23 mouse cellular contexts compared by ENCODE assay signal in genomic region chr13:12129121-12129520, GRCm38 (mm10). TPM values are rescaled to one million over a fixed set of nuclear protein-coding genes. Genes with fewer than 3 reads are reported as not detected.
DNase-seq lines count a peak whose midpoint lies in the region; ATAC-seq lines count a peak whose summit lies in the region.
"Had no signal": no experiment of that assay in that cellular context is flagged by ENCODE, and none has a peak within 500 bp of the region (broad histone marks: within the 10 kb centered on the region; RNA-seq: fewer than 3 reads in every experiment).

No protein-coding gene starts in this region.

- no peak overlapping the region for H3K4me2 ChIP-seq in heart, embryonic 14.5 days (ENCODE audit: low read length)
- H3K4me2 ChIP-seq: embryonic facial prominence, embryonic 12.5 days; forebrain, embryonic 15.5 days; hindbrain, embryonic 12.5 days had no signal

- DNase-seq in heart, adult 18-20 months = peak; percentile 35 to 73
- no peak for DNase-seq in heart, postnatal 25 days (ENCODE audit: low spot score)
- no peak for DNase-seq in heart, embryonic 10.5 days (ENCODE audit: low spot score)
- peak; percentile 25 for DNase-seq in heart, postnatal 4 days
- DNase-seq in layer of hippocampus, postnatal 36 days = no peak
- no peak for DNase-seq in frontal cortex, postnatal 36 days (ENCODE audit: low spot score in 2 of 2)
- no peak for DNase-seq in yolk sac, embryonic 10.5 days (ENCODE audit: low spot score)
- DNase-seq: adrenal gland, adult 8-10 months; adrenal gland, postnatal 36 days; cerebellum, adult 11 months; cerebellum, adult 8-10 months; cerebellum, postnatal 14 days; embryo, embryonic 11 days; gastrocnemius, postnatal 10 days; kidney, adult 9 months had no signal

- no peaks in the 10 kb centered on the region for H3K9me3 ChIP-seq in heart, embryonic 10.5 days
- H3K9me3 ChIP-seq in heart, embryonic 14.5 days (ENCODE audit: control insufficient read depth, low read length) = no peaks in the 10 kb centered on the region
- H3K9me3 ChIP-seq: embryonic facial prominence, embryonic 12.5 days; forebrain, embryonic 15.5 days; hindbrain, embryonic 12.5 days had no signal

- peak overlapping the region; percentile 82 for H3K27ac ChIP-seq in heart, embryonic 10.5 days
- H3K27ac ChIP-seq in heart, embryonic 14.5 days (replicated peaks in 1 of 2; ENCODE audit: control insufficient read depth in 1 of 2, insufficient read depth in 1 of 2, low read depth in 2 of 2, low read length in 2 of 2) = peak overlapping the region; percentile 63 to 86
- H3K27ac ChIP-seq: embryonic facial prominence, embryonic 12.5 days; forebrain, embryonic 15.5 days; hindbrain, embryonic 12.5 days had no signal

- H3K27me3 ChIP-seq in heart, embryonic 10.5 days (ENCODE audit: insufficient read depth, poor library complexity, severe bottlenecking) = no peaks in the 10 kb centered on the region
- H3K27me3 ChIP-seq in heart, embryonic 14.5 days (ENCODE audit: control insufficient read depth, insufficient read depth, low read length) = no peaks in the 10 kb centered on the region
- H3K27me3 ChIP-seq: embryonic facial prominence, embryonic 12.5 days; forebrain, embryonic 15.5 days; hindbrain, embryonic 12.5 days had no signal

- no peak overlapping the region for H3K9ac ChIP-seq in heart, embryonic 14.5 days (ENCODE audit: low read length)
- H3K9ac ChIP-seq: embryonic facial prominence, embryonic 12.5 days; forebrain, embryonic 15.5 days; hindbrain, embryonic 12.5 days had no signal

- no peaks in the 10 kb centered on the region for H3K36me3 ChIP-seq in heart, embryonic 10.5 days
- no peaks in the 10 kb centered on the region for H3K36me3 ChIP-seq in heart, embryonic 14.5 days (ENCODE audit: control insufficient read depth, insufficient read depth, low read length)
- H3K36me3 ChIP-seq: embryonic facial prominence, embryonic 12.5 days; forebrain, embryonic 15.5 days; hindbrain, embryonic 12.5 days had no signal

- WGBS in heart, embryonic 10.5 days = 43% methylated on average over 1 of the region's 1 CpGs
- 19% methylated on average over 1 of the region's 1 CpGs for WGBS in heart, embryonic 14.5 days

- peaks cover 63% of the 10 kb centered on the region for H3K4me1 ChIP-seq in heart, embryonic 10.5 days
- H3K4me1 ChIP-seq in heart, embryonic 14.5 days (ENCODE audit: control insufficient read depth in 2 of 2, insufficient read depth in 2 of 2, low read length in 2 of 2) = peaks cover 33 to 73% of the 10 kb centered on the region in 2 experiments
- H3K4me1 ChIP-seq: embryonic facial prominence, embryonic 12.5 days; forebrain, embryonic 15.5 days had no signal

- no peak overlapping the region for H3K4me3 ChIP-seq in heart, embryonic 10.5 days
- H3K4me3 ChIP-seq in heart, embryonic 14.5 days (ENCODE audit: control insufficient read depth in 1 of 2, insufficient read depth in 1 of 2, low read depth in 1 of 2, low read length in 2 of 2) = no peak overlapping the region
- H3K4me3 ChIP-seq: embryonic facial prominence, embryonic 12.5 days; forebrain, embryonic 15.5 days; hindbrain, embryonic 12.5 days had no signal

- intact Hi-C loops in heart, postnatal 25 days (cut with DNase I) = no loop called here

- no peak for ATAC-seq in heart, embryonic 14.5 days (ENCODE audit: insufficient number of reproducible peaks, insufficient read depth, low FRiP score, low read depth)
- ATAC-seq: forebrain, embryonic 15.5 days; hindbrain, embryonic 16.5 days; inflammation-experienced regulatory T-cells, adult 6 months; intestine, postnatal 0 days had no signal

RNA-seq across cellular contexts. Expression of gene Ryr2, which starts 22.4 kb away (rescaled TPM):
- 1,000 to 10,000 TPM in 1 of 2 experiments, 100 to 1,000 TPM in 1; 887 to 1,008 TPM for total RNA-seq in heart, adult 18-20 months (2021)
- total RNA-seq in heart, postnatal 25 days (2021) = 1,000 to 10,000 TPM in 1 of 2 experiments, 100 to 1,000 TPM in 1; 936 to 1,019 TPM
- polyA plus RNA-seq in heart, embryonic 10.5 days (2016; fragmentation: Nextera tagmentation; extraction: Ambion mirVana) = 22.0 and 31.5 TPM in 2 replicates
- 64.8 and 69.1 TPM in 2 replicates for polyA plus RNA-seq in heart, embryonic 14.5 days (2014; fragmentation: Nextera tagmentation; extraction: Ambion mirVana)
- 100 to 1,000 TPM; 710 to 754 TPM for total RNA-seq in heart, postnatal 4 days (2021)
- 100 to 1,000 TPM; 237 to 265 TPM for total RNA-seq in layer of hippocampus, postnatal 36 days (2021)
- total RNA-seq: common myeloid progenitor, adult 5-6 weeks had no signal
- polyA plus RNA-seq: inflammation-experienced regulatory T-cells, adult 6 months had no signal

Comparison
In these comparisons a context has a peak if more than half of its experiments do, and no peak if none do; other contexts are left out.
1. DNase-seq: peak in heart, adult 18-20 months (2 of 2) and heart, postnatal 4 days (single experiment); none in heart, postnatal 25 days (single experiment), heart, embryonic 10.5 days (single experiment), layer of hippocampus, postnatal 36 days (0 of 2), frontal cortex, postnatal 36 days (0 of 2) and yolk sac, embryonic 10.5 days (single experiment).